Mouse (Mus musculus): ENCODE data around the gene Six4. TPM values are rescaled to one million over a fixed set of nuclear protein-coding genes. Genes with fewer than 3 reads are reported as not detected.
"Not testable (repeated sequence)": the region's sequence is repeated elsewhere in the genome, so short reads cannot be mapped to it uniquely, and the experiment has no call there.

The Six4 gene
- polyA plus RNA-seq, 1 experiment from 2014 or later = 0.41 TPM

DNA sequence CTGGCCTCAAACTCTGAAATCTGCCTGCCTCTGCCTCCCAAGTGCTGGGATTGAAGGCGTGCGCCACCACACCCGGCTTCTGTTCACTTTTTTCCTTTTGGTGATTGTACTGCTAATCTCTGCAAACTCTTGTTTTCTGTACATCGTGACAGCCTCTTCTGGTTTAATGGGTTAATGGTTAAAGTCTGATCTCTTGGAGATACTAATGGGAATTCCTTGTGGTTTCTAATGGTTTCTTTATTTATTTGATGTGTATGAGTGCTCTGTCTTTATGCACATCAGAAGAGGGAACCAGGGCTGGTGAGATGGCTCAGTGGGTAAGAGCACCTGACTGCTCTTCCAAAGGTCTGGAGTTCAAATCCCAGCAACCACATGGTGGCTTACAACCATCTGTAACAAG is 31.4 kb downstream of the Six4 start:
- H3K9me3 ChIP-seq (ENCODE audit: control insufficient read depth, low read length); H3K9ac ChIP-seq (replicated peaks; ENCODE audit: low read length); ATAC-seq (ENCODE audit: low FRiP score, low TSS enrichment); DNase-seq; H3K4me3 ChIP-seq (replicated peaks; ENCODE audit: low read depth, low read length); H3K27ac ChIP-seq (replicated peaks; ENCODE audit: low read depth, low read length); H3K4me2 ChIP-seq (ENCODE audit: low read length); H3K36me3 ChIP-seq (ENCODE audit: control insufficient read depth, insufficient read depth, low read length); H3K4me1 ChIP-seq (ENCODE audit: control insufficient read depth, insufficient read depth, low read length); H3K27me3 ChIP-seq (ENCODE audit: control insufficient read depth, insufficient read depth, low read length): not testable (repeated sequence)
- whole genome bisulfite sequencing = 92% methylated on average over 4 of the region's 4 CpGs

DNA sequence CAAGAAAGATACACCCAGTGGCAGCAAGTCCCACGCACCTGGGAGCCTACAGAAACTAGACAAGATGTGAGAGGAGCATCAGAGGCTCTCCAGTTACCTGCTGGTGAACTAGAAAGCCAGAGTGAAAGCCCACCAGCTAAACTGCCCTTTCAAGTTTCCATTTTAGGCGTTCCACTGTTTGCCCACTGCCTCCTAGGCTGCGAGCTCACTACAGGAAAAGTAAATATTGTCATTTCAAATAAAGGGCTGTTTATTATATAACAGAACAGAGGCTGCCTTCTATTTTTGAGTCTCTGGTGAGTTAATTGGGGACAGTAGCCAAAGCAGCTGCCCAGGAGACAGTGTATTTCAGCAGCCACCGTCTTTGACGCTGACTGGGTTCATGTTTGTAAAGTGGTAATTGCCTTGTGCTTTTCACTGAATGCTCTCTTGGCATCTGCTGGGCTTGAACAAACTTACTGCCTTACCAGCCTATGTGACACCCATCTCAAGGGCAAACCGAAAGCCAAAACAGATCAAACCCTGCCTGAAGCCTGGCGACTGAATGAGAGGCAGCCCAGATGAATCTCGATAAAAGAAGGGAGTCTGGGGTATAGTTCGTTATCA is 52.3 kb downstream of the Six4 start:
- H3K4me1 ChIP-seq (ENCODE audit: control insufficient read depth, insufficient read depth, low read length) = no peaks in the 10 kb centered on the region
- no peak overlapping the region for H3K4me3 ChIP-seq (replicated peaks; ENCODE audit: low read depth, low read length)
- DNase-seq = no peak
- H3K36me3 ChIP-seq (ENCODE audit: control insufficient read depth, insufficient read depth, low read length) = no peaks in the 10 kb centered on the region
- WGBS = 69% methylated on average over 9 of the region's 9 CpGs
- H3K27ac ChIP-seq (replicated peaks; ENCODE audit: low read depth, low read length) = no peak overlapping the region
- no peaks in the 10 kb centered on the region for H3K9me3 ChIP-seq (ENCODE audit: control insufficient read depth, low read length)
- H3K27me3 ChIP-seq (ENCODE audit: control insufficient read depth, insufficient read depth, low read length) = peaks cover 20% of the 10 kb centered on the region
- no peak overlapping the region for H3K4me2 ChIP-seq (ENCODE audit: low read length)
- no peak overlapping the region for H3K9ac ChIP-seq (replicated peaks; ENCODE audit: low read length)
- no peak for ATAC-seq (ENCODE audit: low FRiP score, low TSS enrichment)

DNA sequence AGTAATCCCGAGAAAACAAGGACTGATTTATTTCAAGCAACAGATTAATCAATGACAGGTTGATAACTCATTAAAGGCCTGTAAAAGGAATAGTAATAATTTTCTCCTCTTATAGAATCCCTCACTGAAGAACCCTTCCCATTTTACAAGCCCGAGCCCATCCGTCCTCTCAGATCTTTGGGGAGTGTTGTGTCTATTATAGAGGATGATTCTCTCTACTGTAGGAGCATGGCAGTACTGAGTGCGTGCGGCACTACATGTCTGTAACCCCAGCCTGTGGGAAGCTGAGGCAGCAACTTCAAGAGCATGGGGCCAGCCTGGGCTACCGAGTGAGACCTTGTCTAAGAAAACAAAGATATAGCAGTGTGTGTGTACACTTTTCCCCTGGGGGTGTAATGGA is 55.8 kb downstream of the Six4 start:
- Histone ChIP-seq H3K9me3 (ENCODE audit: control insufficient read depth, low read length) (no peaks in the 10 kb centered on the region), H3K27me3 (ENCODE audit: control insufficient read depth, insufficient read depth, low read length) (peaks cover 53% of the 10 kb centered on the region), H3K9ac (replicated peaks; ENCODE audit: low read length) (no peak overlapping the region), H3K36me3 (ENCODE audit: control insufficient read depth, insufficient read depth, low read length) (no peaks in the 10 kb centered on the region), H3K4me3 (replicated peaks; ENCODE audit: low read depth, low read length) (no peak overlapping the region), H3K4me1 (ENCODE audit: control insufficient read depth, insufficient read depth, low read length) (no peaks in the 10 kb centered on the region), H3K4me2 (ENCODE audit: low read length) (no peak overlapping the region), H3K27ac (replicated peaks; ENCODE audit: low read depth, low read length) (no peak overlapping the region)
- WGBS = 88% methylated on average over 6 of the region's 6 CpGs
- ATAC-seq (ENCODE audit: low FRiP score, low TSS enrichment) (no peak), DNase-seq (no peak)

GRCm38 (mm10) chr12:73055451-73055850 is 57.8 kb downstream of the Six4 start:
- ATAC-seq (ENCODE audit: low FRiP score, low TSS enrichment) (no peak), DNase-seq (peak; percentile 1)
- Histone ChIP-seq H3K4me1 (ENCODE audit: control insufficient read depth, insufficient read depth, low read length) (no peaks in the 10 kb centered on the region), H3K36me3 (ENCODE audit: control insufficient read depth, insufficient read depth, low read length) (no peaks in the 10 kb centered on the region), H3K9ac (replicated peaks; ENCODE audit: low read length) (no peak overlapping the region), H3K4me2 (ENCODE audit: low read length) (no peak overlapping the region), H3K9me3 (ENCODE audit: control insufficient read depth, low read length) (no peaks in the 10 kb centered on the region), H3K27ac (replicated peaks; ENCODE audit: low read depth, low read length) (no peak overlapping the region), H3K4me3 (replicated peaks; ENCODE audit: low read depth, low read length) (no peak overlapping the region), H3K27me3 (ENCODE audit: control insufficient read depth, insufficient read depth, low read length) (peaks cover 73% of the 10 kb centered on the region)
- WGBS = 15% methylated on average over 5 of the region's 5 CpGs

GRCm38 (mm10) chr12:73054576-73055185 is 58.6 kb downstream of the Six4 start:
- no peaks in the 10 kb centered on the region for H3K36me3 ChIP-seq (ENCODE audit: control insufficient read depth, insufficient read depth, low read length)
- no peak overlapping the region for H3K27ac ChIP-seq (replicated peaks; ENCODE audit: low read depth, low read length)
- WGBS = 9% methylated on average over 15 of the region's 15 CpGs
- H3K4me3 ChIP-seq (replicated peaks; ENCODE audit: low read depth, low read length) = no peak overlapping the region
- H3K4me2 ChIP-seq (ENCODE audit: low read length) = no peak overlapping the region; the same call in 1 of the 2 replicates
- peaks cover 80% of the 10 kb centered on the region for H3K27me3 ChIP-seq (ENCODE audit: control insufficient read depth, insufficient read depth, low read length)
- no peak for ATAC-seq (ENCODE audit: low FRiP score, low TSS enrichment)
- DNase-seq = peak; percentile 20
- H3K9me3 ChIP-seq (ENCODE audit: control insufficient read depth, low read length) = no peaks in the 10 kb centered on the region
- H3K4me1 ChIP-seq (ENCODE audit: control insufficient read depth, insufficient read depth, low read length) = no peaks in the 10 kb centered on the region
- no peak overlapping the region for H3K9ac ChIP-seq (replicated peaks; ENCODE audit: low read length)

DNA sequence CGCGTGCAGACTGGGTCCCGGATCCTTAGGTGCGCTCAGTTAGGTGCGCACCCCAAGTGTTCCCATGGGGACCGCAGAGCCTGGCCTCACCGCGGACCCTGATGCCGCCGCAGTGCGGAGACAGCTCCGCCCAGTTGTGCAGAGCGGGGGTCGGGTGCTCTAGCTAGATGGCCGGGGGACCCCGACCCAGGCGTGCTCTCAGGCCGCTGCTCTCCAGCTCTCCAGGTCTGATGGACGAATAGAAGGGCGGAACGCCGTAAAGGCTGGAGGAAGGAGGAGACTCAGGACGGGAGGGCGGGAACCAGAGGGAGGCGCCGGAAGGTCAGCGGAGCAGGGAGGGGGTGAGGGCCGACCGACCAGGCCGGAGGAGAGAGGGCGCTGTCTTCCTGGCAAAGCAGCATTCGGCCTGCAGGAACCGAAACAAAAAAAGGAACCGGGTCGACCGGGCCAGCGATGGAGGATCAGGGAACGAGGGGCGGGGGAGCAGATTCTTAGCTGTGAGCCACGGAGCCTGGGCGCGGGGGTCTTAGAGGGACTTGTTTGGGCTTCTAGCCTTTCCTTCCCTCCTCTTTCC is 59.5 kb downstream of the Six4 start, which contains the start of gene Six1:
Gene Six1, minus strand, starts transcription at position 220 of the 574 bp plus-strand sequence.
- Histone ChIP-seq H3K36me3 (ENCODE audit: control insufficient read depth, insufficient read depth, low read length) (no peaks in the 10 kb centered on the region), H3K4me3 (replicated peaks; ENCODE audit: low read depth, low read length) (peak within 1 kb of the TSS; percentile 32), H3K27me3 (ENCODE audit: control insufficient read depth, insufficient read depth, low read length) (peaks cover 90% of the 10 kb centered on the region), H3K4me2 (ENCODE audit: low read length) (peak within 1 kb of the TSS; percentile 52), H3K4me1 (ENCODE audit: control insufficient read depth, insufficient read depth, low read length) (no peaks in the 10 kb centered on the region), H3K9ac (replicated peaks; ENCODE audit: low read length) (no peak within 1 kb of the TSS), H3K27ac (replicated peaks; ENCODE audit: low read depth, low read length) (no peak within 1 kb of the TSS), H3K9me3 (ENCODE audit: control insufficient read depth, low read length) (no peaks in the 10 kb centered on the region)
- ATAC-seq (ENCODE audit: low FRiP score, low TSS enrichment) (peak; percentile 53; the same call in 1 of the 2 replicates), DNase-seq (peak; percentile 47)
- under 1% methylated on average over 42 of the region's 42 CpGs for WGBS

GRCm38 (mm10) chr12:73052651-73053591 is 60.3 kb downstream of the Six4 start:
- Histone ChIP-seq H3K36me3 (ENCODE audit: control insufficient read depth, insufficient read depth, low read length) (no peaks in the 10 kb centered on the region), H3K4me1 (ENCODE audit: control insufficient read depth, insufficient read depth, low read length) (no peaks in the 10 kb centered on the region), H3K27me3 (ENCODE audit: control insufficient read depth, insufficient read depth, low read length) (peaks cover 97% of the 10 kb centered on the region), H3K9ac (replicated peaks; ENCODE audit: low read length) (no peak overlapping the region), H3K9me3 (ENCODE audit: control insufficient read depth, low read length) (no peaks in the 10 kb centered on the region), H3K27ac (replicated peaks; ENCODE audit: low read depth, low read length) (no peak overlapping the region), H3K4me3 (replicated peaks; ENCODE audit: low read depth, low read length) (peak overlapping the region; percentile 32), H3K4me2 (ENCODE audit: low read length) (peak overlapping the region; percentile 52)
- ATAC-seq (ENCODE audit: low FRiP score, low TSS enrichment) = no peak
- WGBS = 1% methylated on average over 34 of the region's 34 CpGs
- peak; percentile 60 for DNase-seq

DNA sequence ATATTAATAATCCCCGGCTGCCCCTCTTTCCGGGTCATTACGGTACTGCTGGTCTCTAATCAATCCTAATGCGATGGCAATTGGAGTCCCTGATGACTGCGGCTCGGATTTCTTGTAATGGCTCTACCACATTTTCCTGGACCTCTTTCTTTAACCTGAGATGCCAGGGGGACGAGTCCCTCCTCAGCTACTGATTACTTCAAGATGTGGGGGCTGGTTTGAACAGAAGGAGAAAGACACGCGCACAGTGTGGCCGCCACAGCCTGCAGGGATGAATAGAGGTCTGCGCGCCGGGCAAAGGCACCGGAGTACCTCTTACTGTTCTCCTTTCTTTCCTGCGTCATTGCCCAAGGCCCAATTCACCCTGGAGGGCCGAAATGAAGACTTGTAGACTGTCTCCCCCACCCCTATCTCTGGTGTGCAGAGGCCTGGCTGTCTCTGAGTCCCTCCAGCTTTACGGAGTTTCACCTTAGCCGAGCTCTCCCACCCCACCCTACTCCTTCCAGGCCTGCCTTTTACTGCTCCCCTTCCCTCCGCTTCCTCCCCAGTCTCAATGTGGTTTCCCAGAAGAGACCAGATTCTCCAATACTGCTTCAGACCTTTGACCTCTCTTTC is 61.1 kb downstream of the Six4 start:
- no peaks in the 10 kb centered on the region for H3K4me1 ChIP-seq (ENCODE audit: control insufficient read depth, insufficient read depth, low read length)
- no peak overlapping the region for H3K27ac ChIP-seq (replicated peaks; ENCODE audit: low read depth, low read length)
- no peak overlapping the region for H3K4me3 ChIP-seq (replicated peaks; ENCODE audit: low read depth, low read length)
- DNase-seq = peak; percentile 49
- no peak overlapping the region for H3K4me2 ChIP-seq (ENCODE audit: low read length)
- peaks cover 99% of the 10 kb centered on the region for H3K27me3 ChIP-seq (ENCODE audit: control insufficient read depth, insufficient read depth, low read length)
- no peak for ATAC-seq (ENCODE audit: low FRiP score, low TSS enrichment)
- WGBS = under 1% methylated on average over 19 of the region's 19 CpGs
- H3K9ac ChIP-seq (replicated peaks; ENCODE audit: low read length) = no peak overlapping the region
- H3K9me3 ChIP-seq (ENCODE audit: control insufficient read depth, low read length) = no peaks in the 10 kb centered on the region
- no peaks in the 10 kb centered on the region for H3K36me3 ChIP-seq (ENCODE audit: control insufficient read depth, insufficient read depth, low read length)
